Mouse (Mus musculus) liver, embryonic 11.5 days (tissue): ENCODE measurements around the gene Itgb8. TPM values are rescaled to one million over a fixed set of nuclear protein-coding genes. Genes with fewer than 3 reads are reported as not detected.
A peak's percentile ranks its signal among the peaks of the same experiment; 100 is the strongest.

Experiments
- ATAC-seq: fragments of 200-750 bp; cut with Nextera tagmentation; replicated peaks from 2 replicates; pipeline ENCODE4 v1.8.0; 2017; ENCODE audit warnings: moderate number of reproducible peaks, mild to moderate bottlenecking, moderate TSS enrichment, moderate library complexity; ENCODE audit not compliant: low FRiP score
- DNase-seq: peaks from one replicate; pipeline ENCODE4 v3.0.0-alpha.2; 2017; ENCODE audit warnings: low spot score
- H3K27ac ChIP-seq: fragments of 300-500 bp; sonication (generic); 2 replicates; pipeline ENCODE4 v1.5.1; 2014; ENCODE audit warnings: mild to moderate bottlenecking, low read depth, low read length, control low read depth
- H3K27me3 ChIP-seq: fragments of 300-500 bp; sonication (generic); replicated peaks from 2 replicates; pipeline ENCODE4 v1.6.1; 2014; ENCODE audit warnings: low read length, mixed read lengths; ENCODE audit not compliant: control insufficient read depth, insufficient read depth
- H3K36me3 ChIP-seq: fragments of 300-500 bp; sonication (generic); 2 replicates; pipeline ENCODE4 v1.6.1; 2014; ENCODE audit warnings: mild to moderate bottlenecking, low read length, moderate library complexity, mixed read lengths; ENCODE audit not compliant: control insufficient read depth, insufficient read depth
- H3K4me1 ChIP-seq: fragments of 300-500 bp; sonication (generic); replicated peaks from 2 replicates; pipeline ENCODE4 v1.6.1; 2014; ENCODE audit warnings: low read length, mixed read lengths; ENCODE audit not compliant: control insufficient read depth, insufficient read depth
- H3K4me2 ChIP-seq: fragments of 300-500 bp; sonication (generic); 2 replicates; pipeline ENCODE4 v1.6.1; 2014; ENCODE audit warnings: mild to moderate bottlenecking, control low read depth, moderate library complexity
- H3K4me3 ChIP-seq: fragments of 300-500 bp; sonication (generic); 2 replicates; pipeline ENCODE4 v1.5.1; 2014; ENCODE audit warnings: low read depth, low read length, control low read depth
- H3K9ac ChIP-seq: fragments of 300-500 bp; sonication (generic); 2 replicates; pipeline ENCODE4 v1.6.1; 2014; ENCODE audit warnings: low read depth, low read length, control low read depth
- H3K9me3 ChIP-seq: fragments of 300-500 bp; sonication (generic); 2 replicates; pipeline ENCODE4 v1.6.1; 2016; ENCODE audit warnings: low read length, inconsistent platforms, mixed read lengths; ENCODE audit not compliant: control insufficient read depth
- WGBS: fragments of 180-500 bp; shearing (Covaris S2); extraction: QIAGEN DNeasy Blood & Tissue Kit; methylation state at CpG from one replicate; pipeline ENCODE4 v1.1.7; 2014; 5-methylcytosine and 5-hydroxymethylcytosine counted together
- polyA plus RNA-seq: library from polyadenylated mRNA; unstranded; fragments of >200 nt; fragmentation: Nextera tagmentation; extraction: Ambion mirVana; gene quantifications from 2 replicates; pipeline ENCODE4 v1.2.1, GENCODE M21; 2014

Itgb8 gene
- polyA plus RNA-seq, 1 experiment from 2014 or later: 1.4 TPM

DNA sequence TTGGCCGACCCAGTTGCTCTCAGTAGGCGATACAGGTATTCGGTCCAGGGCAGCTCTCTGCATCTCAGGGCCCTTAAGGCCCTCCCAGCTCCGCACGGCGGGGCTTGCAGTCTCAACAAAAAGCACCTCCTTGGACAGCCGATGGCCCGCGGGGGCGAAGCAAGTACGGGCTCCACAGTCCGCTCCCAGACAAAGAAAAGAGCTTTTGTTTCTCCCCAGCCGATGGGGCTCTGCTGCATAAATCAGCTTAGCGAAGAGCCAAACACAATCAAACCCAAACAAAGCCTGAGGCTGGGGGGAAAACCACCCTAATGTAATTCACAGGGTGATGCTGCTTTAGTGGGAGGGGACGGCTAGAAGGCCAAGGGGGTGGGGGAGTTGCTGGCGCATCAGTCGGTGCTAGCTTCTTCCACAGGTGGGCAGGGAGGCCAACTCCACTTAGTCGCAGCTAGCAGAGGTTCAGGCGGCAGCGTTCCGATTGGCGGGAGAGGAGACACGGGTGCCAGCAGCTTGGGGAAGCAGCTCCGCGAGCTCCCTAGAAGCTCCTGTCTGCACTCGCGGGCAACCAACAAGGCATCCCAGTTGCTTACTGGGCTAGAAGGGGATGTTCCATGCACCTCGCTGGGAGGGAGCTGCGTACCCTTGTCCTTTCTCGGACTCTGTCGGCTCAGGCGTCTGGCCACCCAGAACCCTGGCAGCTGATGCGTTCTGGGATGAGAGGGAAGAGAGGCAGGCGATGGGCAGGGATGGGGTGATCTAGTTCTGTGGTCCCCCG, 494 bp downstream of the Itgb8 start:
- H3K27me3 ChIP-seq: peaks cover 26% of the 10 kb centered on the region
- H3K9ac ChIP-seq: peak overlapping the region; percentile 53
- H3K36me3 ChIP-seq: no peaks in the 10 kb centered on the region
- no peaks in the 10 kb centered on the region for H3K9me3 ChIP-seq
- ATAC-seq: peak; percentile 44
- peak overlapping the region; percentile 62; the same call in 1 of the 2 replicates for H3K27ac ChIP-seq
- peak; percentile 53 for DNase-seq
- H3K4me3 ChIP-seq: peak overlapping the region; percentile 51
- 2% methylated on average over 35 of the region's 35 CpGs for WGBS
- H3K4me2 ChIP-seq: peak overlapping the region; percentile 76
- H3K4me1 ChIP-seq: no peaks in the 10 kb centered on the region

DNA sequence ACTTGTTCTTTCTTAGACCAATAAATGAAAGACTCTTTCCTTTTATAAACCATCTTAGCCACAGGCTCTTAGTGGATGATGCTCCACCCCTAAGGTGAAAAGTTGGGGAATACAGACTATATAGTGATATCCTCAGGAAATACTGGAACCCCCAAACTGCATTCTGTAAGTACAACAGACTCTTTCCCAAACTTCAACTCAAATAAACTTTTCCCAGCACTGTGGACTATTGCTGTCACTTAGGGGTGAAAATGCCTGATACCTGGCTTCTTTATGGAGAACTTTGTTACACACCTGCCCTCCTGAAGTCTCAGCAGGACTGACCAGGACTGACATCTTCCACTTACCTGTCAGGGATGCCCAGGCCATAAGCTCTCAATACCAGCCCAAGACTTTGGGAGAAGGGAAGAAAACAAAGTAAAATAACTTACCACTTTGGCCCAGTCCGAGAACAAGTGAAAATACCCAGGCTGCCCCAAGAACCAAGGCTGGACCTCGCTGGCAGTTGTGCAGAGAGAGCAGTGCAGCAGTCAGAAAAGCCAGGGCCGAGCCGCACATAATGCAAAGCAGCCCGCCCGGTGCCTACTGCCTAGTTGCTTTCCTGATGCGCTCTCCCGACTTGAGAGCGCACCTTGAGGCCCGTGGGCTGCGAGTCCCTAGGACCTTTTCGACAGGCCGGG, 1.2 kb downstream of the Itgb8 start:
- ATAC-seq (0 out of 2 replicates have a peak, but pooled peaks have one; percentile 4), DNase-seq (no peak)
- Histone ChIP-seq H3K27ac (0 out of 2 replicates have a peak overlapping the region, but pooled peaks have one; percentile 52), H3K4me3 (peak overlapping the region; percentile 51), H3K4me1 (no peaks in the 10 kb centered on the region), H3K27me3 (peaks cover 26% of the 10 kb centered on the region), H3K4me2 (peak overlapping the region; percentile 76), H3K36me3 (no peaks in the 10 kb centered on the region), H3K9me3 (no peaks in the 10 kb centered on the region), H3K9ac (peak overlapping the region; percentile 53)
- WGBS: 3% methylated on average over 13 of the region's 13 CpGs

- no peaks in the 10 kb centered on the region for H3K4me1 ChIP-seq
- H3K27me3 ChIP-seq: no peaks in the 10 kb centered on the region; the same call in 1 of the 2 replicates
- H3K36me3 ChIP-seq: no peaks in the 10 kb centered on the region
- H3K27ac ChIP-seq: no peak overlapping the region
- no peak overlapping the region for H3K4me3 ChIP-seq
- no peak overlapping the region for H3K4me2 ChIP-seq
- DNase-seq (no peak), ATAC-seq (no peak)
- WGBS: 82% methylated on average over 2 of the region's 2 CpGs
- H3K9me3 ChIP-seq: no peaks in the 10 kb centered on the region
- H3K9ac ChIP-seq: no peak overlapping the region
Observed at GRCm38 (mm10) chr12:119231831-119232230, 6.8 kb downstream of the Itgb8 start.

GRCm38 (mm10) chr12:119230444-119230843, 8.2 kb downstream of the Itgb8 start:
- no peaks in the 10 kb centered on the region for H3K4me1 ChIP-seq
- H3K36me3 ChIP-seq: no peaks in the 10 kb centered on the region
- no peaks in the 10 kb centered on the region for H3K9me3 ChIP-seq
- no peak overlapping the region for H3K4me2 ChIP-seq
- H3K27me3 ChIP-seq: no peaks in the 10 kb centered on the region
- H3K9ac ChIP-seq: no peak overlapping the region
- ATAC-seq (no peak), DNase-seq (no peak)
- H3K27ac ChIP-seq: no peak overlapping the region
- no peak overlapping the region for H3K4me3 ChIP-seq

- Histone ChIP-seq H3K27me3 (no peaks in the 10 kb centered on the region), H3K27ac (no peak overlapping the region), H3K9ac (no peak overlapping the region), H3K4me1 (no peaks in the 10 kb centered on the region), H3K4me2 (no peak overlapping the region), H3K4me3 (no peak overlapping the region), H3K36me3 (no peaks in the 10 kb centered on the region), H3K9me3 (no peaks in the 10 kb centered on the region)
- ATAC-seq (no peak), DNase-seq (no peak)
- WGBS: 77% methylated on average over 2 of the region's 2 CpGs
Observed at GRCm38 (mm10) chr12:119229601-119230000, 9.0 kb downstream of the Itgb8 start.

DNA sequence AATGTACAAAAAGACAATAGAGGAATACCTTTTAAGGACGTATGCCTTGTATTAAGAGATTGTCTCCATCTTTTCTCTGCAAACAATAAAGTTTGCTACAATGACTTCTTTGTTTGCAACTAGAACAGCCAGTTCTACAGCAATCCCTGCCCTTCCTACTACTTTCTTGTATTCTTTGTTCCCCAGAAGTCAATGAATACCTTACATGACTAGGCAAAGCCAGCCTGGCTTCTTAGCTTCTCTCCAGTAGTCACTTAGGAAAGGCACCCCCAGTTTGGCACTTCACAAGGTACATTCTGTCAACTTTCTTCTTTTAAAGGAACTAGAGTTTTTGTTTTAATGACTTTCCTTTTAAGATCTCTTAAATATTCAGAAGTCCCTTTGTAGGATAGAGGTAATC, 10.7 kb downstream of the Itgb8 start:
- WGBS: 71% methylated on average over 1 of the region's 1 CpGs
- H3K4me3 ChIP-seq: no peak overlapping the region
- H3K9me3 ChIP-seq: no peaks in the 10 kb centered on the region
- H3K27me3 ChIP-seq: no peaks in the 10 kb centered on the region
- no peak overlapping the region for H3K9ac ChIP-seq
- ATAC-seq (no peak), DNase-seq (no peak)
- H3K27ac ChIP-seq: no peak overlapping the region
- H3K4me1 ChIP-seq: no peaks in the 10 kb centered on the region
- no peak overlapping the region for H3K4me2 ChIP-seq
- no peaks in the 10 kb centered on the region for H3K36me3 ChIP-seq

DNA sequence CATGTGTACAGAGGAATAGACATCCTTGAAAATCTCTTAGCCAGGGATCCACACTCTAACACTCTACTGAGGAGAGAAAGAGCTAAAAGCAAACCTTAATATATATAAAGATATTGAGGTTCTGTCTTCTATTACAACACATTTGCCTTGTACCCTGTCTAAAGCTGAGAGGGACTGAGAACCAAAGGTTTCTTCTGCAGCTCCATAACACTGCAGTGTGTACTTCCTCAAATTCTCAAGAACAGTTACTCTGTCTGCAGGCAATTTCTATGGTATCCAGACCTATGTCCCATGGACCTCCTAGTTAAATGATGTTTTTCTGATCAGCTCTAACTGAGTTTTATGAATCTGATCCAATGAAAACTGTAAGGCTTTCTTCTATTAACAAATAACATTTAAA, 13.9 kb downstream of the Itgb8 start:
- ATAC-seq: no peak
- DNase-seq: no peak
- H3K4me2 ChIP-seq: no peak overlapping the region
- no peak overlapping the region for H3K4me3 ChIP-seq
- H3K4me1 ChIP-seq: no peaks in the 10 kb centered on the region
- no peaks in the 10 kb centered on the region for H3K36me3 ChIP-seq
- H3K9ac ChIP-seq: no peak overlapping the region
- no peaks in the 10 kb centered on the region for H3K9me3 ChIP-seq
- no peak overlapping the region for H3K27ac ChIP-seq
- H3K27me3 ChIP-seq: no peaks in the 10 kb centered on the region

DNA sequence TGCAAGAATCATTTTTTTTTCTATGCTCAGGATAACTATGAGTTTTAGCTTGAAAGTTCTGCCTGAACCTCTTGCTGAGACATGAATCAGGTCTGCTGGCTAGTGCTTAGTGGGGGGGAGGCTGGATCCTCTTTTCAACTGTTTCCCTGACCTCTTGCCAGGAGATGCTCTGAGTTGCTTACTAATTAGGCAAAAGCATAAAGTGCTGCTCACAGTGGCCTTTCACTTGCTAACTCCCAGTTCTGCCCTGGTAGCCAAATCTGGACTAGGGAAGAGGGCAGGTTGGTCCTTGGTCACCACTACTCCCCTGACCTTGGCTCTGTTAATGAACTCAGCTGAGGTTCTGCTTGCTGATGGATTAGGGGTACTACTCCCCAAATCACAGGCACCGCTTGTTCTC, 19.2 kb downstream of the Itgb8 start:
- Histone ChIP-seq H3K9me3 (no peaks in the 10 kb centered on the region), H3K4me3 (no peak overlapping the region), H3K36me3 (no peaks in the 10 kb centered on the region), H3K4me2 (no peak overlapping the region), H3K27me3 (no peaks in the 10 kb centered on the region), H3K9ac (no peak overlapping the region), H3K27ac (no peak overlapping the region), H3K4me1 (no peaks in the 10 kb centered on the region)
- ATAC-seq: no peak
- DNase-seq: no peak
- 85% methylated on average over 1 of the region's 1 CpGs for WGBS
